Mouse (Mus musculus) telencephalon, adult 2 months (tissue): ENCODE measurements around the gene Igsf8.

Experiments used
- DNase-seq: peaks from one replicate; pipeline ENCODE4 v3.0.0-alpha.2; 2011; ENCODE audit warnings: low read depth, low spot score

Gene Igsf8

GRCm38 (mm10) chr1:172302851-172303250 is 41.4 kb downstream of the Igsf8 start:
- no peak for DNase-seq

GRCm38 (mm10) chr1:172304443-172304842 is 43.0 kb downstream of the Igsf8 start:
- DNase-seq: no peak

GRCm38 (mm10) chr1:172305153-172305552 is 43.7 kb downstream of the Igsf8 start:
- no peak for DNase-seq

GRCm38 (mm10) chr1:172305635-172306034 is 44.2 kb downstream of the Igsf8 start:
- no peak for DNase-seq

DNA sequence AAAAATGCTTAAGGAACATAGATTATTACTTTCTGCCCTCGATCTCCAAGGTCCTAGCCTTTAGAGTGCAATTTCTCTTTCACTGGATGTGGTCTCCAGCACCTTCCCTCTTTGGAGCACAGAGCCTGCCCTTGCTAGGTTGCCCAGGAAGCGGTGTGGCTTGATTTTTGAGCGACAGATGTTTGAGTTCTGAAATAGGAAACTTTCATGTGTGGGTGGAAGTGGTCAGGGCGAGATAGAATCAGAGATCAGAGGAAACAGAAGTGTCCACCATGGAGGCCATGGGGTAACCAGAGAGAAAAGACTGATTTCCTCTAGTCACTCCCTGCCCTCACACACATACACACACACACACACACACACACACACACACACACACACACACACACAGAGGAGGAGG is 44.8 kb downstream of the Igsf8 start:
- DNase-seq: no peak

GRCm38 (mm10) chr1:172306885-172307284 is 45.4 kb downstream of the Igsf8 start:
- no peak for DNase-seq

GRCm38 (mm10) chr1:172307936-172308335 is 46.5 kb downstream of the Igsf8 start:
- DNase-seq: no peak

DNA sequence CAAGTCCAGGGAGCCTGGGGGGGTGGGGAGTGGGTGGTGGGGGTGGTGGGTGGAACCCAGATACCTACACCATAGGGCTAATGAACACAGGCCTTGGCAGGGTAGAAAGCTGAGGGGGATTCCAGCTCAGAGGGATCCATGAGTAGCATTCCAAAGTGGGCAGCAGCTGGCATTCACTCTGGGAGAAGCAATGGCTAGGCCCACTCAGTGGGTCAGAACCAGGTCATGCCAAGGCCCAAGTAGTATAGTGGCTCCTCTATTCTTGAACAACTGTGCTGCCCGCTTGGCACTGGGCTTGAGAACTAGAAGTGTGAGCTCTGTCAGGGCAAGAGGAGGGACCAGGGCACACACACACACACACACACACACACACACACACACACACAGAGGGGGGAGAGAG is 47.0 kb downstream of the Igsf8 start:
- DNase-seq: no peak

DNA sequence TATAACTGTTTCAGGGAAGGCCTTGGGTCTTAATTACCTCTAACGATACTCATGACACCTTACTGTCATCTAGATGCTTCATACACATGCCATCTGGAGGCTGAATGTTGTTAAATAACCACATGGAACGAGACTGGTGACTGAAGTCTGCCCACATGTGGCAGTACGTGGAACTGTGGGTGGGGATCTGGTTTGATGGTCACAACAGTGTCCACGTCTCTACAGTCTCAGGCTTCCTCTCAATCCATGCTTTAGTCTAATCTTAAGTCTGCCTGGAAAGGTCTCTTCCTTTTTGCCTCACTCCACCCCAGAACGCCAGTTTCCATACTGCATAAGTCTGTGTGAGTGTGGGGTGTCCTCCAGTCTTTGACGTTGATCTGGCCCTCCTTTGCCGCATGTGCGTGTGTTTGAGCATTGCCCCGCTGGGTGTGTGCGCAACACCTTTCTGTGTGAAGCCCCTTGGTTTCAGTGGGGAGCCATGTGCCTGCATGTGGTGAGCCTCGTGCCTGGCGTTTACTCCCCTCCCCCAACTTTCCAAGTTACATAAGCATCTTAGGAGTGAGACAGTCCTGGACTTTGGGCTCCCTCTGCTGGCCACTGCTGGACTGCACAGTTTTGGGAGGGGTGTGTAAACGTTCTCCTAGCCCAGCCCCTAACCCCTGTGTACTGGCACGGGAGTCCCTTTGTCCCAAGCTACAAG is 48.4 kb downstream of the Igsf8 start:
- peak; percentile 90 for DNase-seq

GRCm38 (mm10) chr1:172311248-172311906 is 49.9 kb downstream of the Igsf8 start:
- DNase-seq: peak; percentile 94

DNA sequence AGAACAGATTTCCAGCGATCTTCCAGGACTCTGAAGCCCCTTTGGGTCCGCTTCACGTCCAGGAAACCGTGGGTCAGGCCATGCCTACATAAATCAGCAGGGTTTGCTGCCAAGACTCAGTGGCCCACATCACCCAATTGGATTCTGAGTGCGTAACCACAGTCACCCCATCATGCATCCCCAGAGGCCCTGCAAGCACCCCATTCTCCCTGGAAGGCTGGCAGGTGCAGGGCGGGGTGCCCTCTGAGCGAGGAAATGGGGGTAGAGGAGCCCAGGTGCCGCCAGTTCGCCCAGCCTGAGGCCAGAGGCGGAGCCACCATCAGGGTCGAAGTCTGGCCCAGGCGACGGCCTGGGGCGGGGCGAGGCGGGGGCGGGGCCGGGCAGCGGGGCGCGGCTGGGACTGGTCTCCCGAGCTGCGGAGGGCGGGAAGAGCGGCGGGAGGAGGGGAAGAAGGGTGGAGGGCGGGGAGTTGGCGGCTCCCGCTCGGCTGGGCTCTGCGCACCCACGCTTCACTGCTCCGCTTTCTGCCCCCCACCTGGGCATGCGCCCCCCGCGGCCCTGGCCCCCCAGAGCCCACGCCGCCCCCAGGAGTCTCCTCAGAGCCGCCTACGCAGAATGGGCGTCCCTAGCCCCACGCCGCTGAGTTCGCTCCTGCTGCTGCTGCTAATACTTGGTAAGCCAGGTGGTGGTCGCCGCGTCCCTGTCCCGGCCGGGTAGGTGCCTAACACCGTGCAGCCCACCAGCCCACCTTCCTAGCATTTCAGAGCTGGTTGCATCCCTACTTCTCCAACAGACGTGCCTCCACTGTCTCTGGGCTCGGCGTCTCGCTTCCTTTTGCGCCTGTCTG is 50.7 kb downstream of the Igsf8 start:
- no peak for DNase-seq

GRCm38 (mm10) chr1:172312768-172313561 is 51.5 kb downstream of the Igsf8 start:
- DNase-seq: no peak

GRCm38 (mm10) chr1:172313613-172314411 is 52.4 kb downstream of the Igsf8 start:
- DNase-seq: no peak

- DNase-seq: no peak
Measured at GRCm38 (mm10) chr1:172314911-172315310, 53.5 kb downstream of the Igsf8 start.

DNA sequence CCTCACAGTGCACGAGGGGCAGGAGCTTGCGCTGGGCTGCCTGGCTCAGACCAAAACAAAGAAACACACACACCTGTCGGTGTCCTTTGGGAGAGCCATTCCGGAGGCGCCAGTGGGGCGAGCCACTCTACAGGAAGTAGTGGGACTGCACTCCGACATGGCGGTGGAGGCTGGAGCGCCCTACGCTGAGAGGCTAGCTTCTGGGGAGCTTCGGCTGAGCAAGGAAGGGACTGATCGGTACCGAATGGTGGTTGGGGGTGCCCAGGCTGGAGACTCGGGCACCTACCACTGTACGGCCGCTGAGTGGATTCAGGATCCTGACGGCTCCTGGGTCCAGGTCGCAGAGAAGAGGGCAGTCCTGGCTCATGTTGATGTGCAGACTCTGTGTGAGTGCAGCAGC is 56.0 kb downstream of the Igsf8 start:
- DNase-seq: no peak

- DNase-seq: no peak
Measured at GRCm38 (mm10) chr1:172317946-172318345, 56.5 kb downstream of the Igsf8 start.

DNA sequence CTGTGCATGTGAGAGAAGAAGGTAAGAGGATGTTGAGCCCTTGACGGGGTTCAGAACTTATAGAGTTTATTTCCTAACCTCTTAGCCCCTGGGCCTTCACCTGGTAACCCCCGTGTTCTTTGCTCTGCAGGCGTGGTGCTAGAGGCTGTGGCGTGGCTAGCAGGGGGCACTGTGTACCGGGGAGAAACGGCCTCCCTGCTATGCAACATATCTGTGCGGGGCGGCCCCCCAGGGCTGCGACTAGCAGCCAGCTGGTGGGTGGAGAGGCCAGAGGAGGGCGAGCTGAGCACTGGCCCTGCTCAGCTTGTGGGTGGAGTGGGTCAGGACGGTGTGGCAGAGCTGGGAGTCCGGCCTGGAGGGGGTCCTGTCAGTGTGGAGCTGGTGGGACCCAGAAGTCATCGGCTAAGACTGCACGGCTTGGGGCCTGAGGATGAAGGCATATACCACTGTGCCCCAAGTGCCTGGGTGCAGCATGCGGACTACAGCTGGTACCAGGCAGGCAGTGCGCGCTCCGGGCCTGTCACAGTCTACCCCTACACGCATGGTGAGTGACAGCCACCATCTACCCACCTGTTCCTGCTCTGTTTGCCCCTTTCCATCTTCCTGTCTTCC is 57.1 kb downstream of the Igsf8 start:
- no peak for DNase-seq

DNA sequence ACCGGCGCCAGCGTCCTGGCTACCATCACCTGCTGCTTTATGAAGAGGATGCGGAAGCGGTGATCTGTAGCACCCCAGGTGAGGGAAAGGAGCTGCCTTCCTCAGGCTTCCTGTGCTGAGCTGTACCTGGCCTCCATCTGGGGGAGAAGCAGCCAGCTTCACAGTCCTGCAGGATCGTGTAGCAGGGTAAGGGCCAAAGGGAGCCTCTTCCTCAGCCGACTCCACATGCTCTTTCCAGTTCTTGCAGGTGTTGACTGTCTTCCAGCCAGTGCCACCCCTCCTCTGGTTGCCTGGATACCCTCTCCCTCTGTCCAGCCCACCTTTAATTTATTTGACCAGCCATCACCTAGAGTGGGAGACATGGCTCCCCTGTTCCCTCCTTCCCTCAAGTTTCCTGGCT is 57.9 kb downstream of the Igsf8 start:
- no peak for DNase-seq

DNA sequence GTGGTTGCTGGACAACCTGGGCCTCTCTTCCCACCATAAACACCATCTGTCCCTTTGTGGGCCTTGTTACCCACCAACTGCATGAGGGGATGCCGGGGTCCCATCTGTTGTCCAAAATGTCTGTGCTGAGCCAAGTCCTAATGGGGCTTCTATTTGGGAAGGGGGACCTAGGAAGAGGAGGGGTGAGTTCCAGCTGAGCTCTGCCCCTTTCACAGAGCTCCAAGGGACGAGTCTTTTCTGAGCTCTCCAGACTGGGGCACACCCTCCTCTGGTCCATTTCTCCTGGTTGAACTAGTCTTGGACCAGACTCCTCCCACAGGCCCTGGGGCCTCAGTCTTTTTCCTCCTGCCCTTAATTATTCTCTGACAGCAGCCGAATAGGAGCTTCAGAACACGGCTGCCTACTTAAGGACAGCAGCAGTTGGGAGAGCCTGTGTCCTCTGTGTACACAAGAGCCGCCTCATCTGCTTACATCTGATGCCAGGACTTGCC is 58.5 kb downstream of the Igsf8 start:
- no peak for DNase-seq

DNA sequence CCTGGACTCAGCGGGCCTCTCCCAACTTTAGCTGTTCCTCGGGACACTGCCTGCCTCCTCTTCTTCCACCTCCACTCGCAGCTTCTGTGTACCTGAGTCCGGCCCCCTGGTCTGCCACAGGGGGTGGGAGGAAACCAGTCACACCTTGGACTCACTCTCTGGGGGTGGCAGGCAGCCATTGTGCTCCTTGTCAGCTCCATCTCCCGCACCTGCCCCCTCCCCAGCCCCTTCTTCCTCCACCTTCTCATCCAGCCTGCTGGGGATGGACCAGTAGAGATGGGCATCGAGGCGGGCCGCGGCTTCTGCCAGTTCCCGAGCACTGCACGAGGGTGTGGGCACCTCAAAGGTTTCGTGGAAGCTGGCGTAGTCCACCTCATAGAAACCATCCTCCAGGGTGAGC is 61.3 kb downstream of the Igsf8 start:
- no peak for DNase-seq
